Comparison of ENCODE assay signal across 7 mouse cellular contexts in genomic region chr5:123572357-123573186, GRCm38 (mm10). TPM values are rescaled to one million over a fixed set of nuclear protein-coding genes. Genes with fewer than 3 reads are reported as not detected.
DNase-seq lines count a peak whose midpoint lies in the region; ATAC-seq lines count a peak whose summit lies in the region.

TSS of gene Vps33a (minus strand) at chr5:123573038.

- peak; percentile 92 for ATAC-seq in embryonic facial prominence, embryonic 12.5 days (ENCODE audit: insufficient number of reproducible peaks, insufficient read depth, low FRiP score, low TSS enrichment)
- peak; percentile 87 for ATAC-seq in limb, embryonic 11.5 days (ENCODE audit: insufficient number of reproducible peaks, low FRiP score, low TSS enrichment, low read depth)
- peak; percentile 92 for ATAC-seq in midbrain, embryonic 14.5 days (ENCODE audit: low FRiP score, low TSS enrichment)

- 0 out of 2 replicates have a peak within 1 kb of the TSS, but pooled peaks have one; percentile 46 for H3K27ac ChIP-seq in embryonic facial prominence, embryonic 12.5 days
- H3K27ac ChIP-seq in limb, embryonic 11.5 days (replicated peaks; ENCODE audit: low read depth, low read length): no peak within 1 kb of the TSS
- H3K27ac ChIP-seq in midbrain, embryonic 14.5 days (replicated peaks; ENCODE audit: low read depth, low read length): peak within 1 kb of the TSS; percentile 84

- H3K27me3 ChIP-seq in embryonic facial prominence, embryonic 12.5 days: no peaks in the 10 kb centered on the region
- no peaks in the 10 kb centered on the region for H3K27me3 ChIP-seq in limb, embryonic 11.5 days (ENCODE audit: control insufficient read depth, insufficient read depth, low read length)
- H3K27me3 ChIP-seq in midbrain, embryonic 14.5 days (ENCODE audit: control insufficient read depth, insufficient read depth, low read length): no peaks in the 10 kb centered on the region

- peak within 1 kb of the TSS; percentile 68 for H3K9ac ChIP-seq in embryonic facial prominence, embryonic 12.5 days
- H3K9ac ChIP-seq in limb, embryonic 11.5 days (ENCODE audit: low read length): peak within 1 kb of the TSS; percentile 74
- peak within 1 kb of the TSS; percentile 80 for H3K9ac ChIP-seq in midbrain, embryonic 14.5 days (replicated peaks; ENCODE audit: low read length)

- peak within 1 kb of the TSS; percentile 97 for H3K4me3 ChIP-seq in embryonic facial prominence, embryonic 12.5 days
- peak within 1 kb of the TSS; percentile 87 for H3K4me3 ChIP-seq in limb, embryonic 11.5 days (ENCODE audit: low read depth, low read length)
- H3K4me3 ChIP-seq in midbrain, embryonic 14.5 days (replicated peaks; ENCODE audit: low read depth, low read length): peak within 1 kb of the TSS; percentile 98

- DNase-seq in adrenal gland, postnatal 25 days: peak; percentile 98
- peak; percentile 100 for DNase-seq in heart, adult 11 months
- peak; percentile 98 for DNase-seq in kidney, adult 18-20 months
- peak; percentile 100 for DNase-seq in limb, embryonic 11.5 days (ENCODE audit: low spot score)
- peak; percentile 100 for DNase-seq in midbrain, embryonic 14.5 days
- DNase-seq in spleen, adult 18-20 months: peak; percentile 96 to 97

- H3K36me3 ChIP-seq in embryonic facial prominence, embryonic 12.5 days: peaks cover 40% of the 10 kb centered on the region
- no peaks in the 10 kb centered on the region; the same call in 1 of the 2 replicates for H3K36me3 ChIP-seq in limb, embryonic 11.5 days (ENCODE audit: control insufficient read depth, insufficient read depth, low read length)
- peaks cover 38% of the 10 kb centered on the region for H3K36me3 ChIP-seq in midbrain, embryonic 14.5 days (ENCODE audit: control insufficient read depth, insufficient read depth, low read length)

- peak within 1 kb of the TSS; percentile 79 for H3K4me2 ChIP-seq in embryonic facial prominence, embryonic 12.5 days (replicated peaks)
- peak within 1 kb of the TSS; percentile 76 for H3K4me2 ChIP-seq in limb, embryonic 11.5 days (ENCODE audit: low read depth, severe bottlenecking)
- peak within 1 kb of the TSS; percentile 86 for H3K4me2 ChIP-seq in midbrain, embryonic 14.5 days (ENCODE audit: low read length)

- WGBS in embryonic facial prominence, embryonic 12.5 days: under 1% methylated on average over 54 of the region's 54 CpGs
- WGBS in limb, embryonic 11.5 days: under 1% methylated on average over 54 of the region's 54 CpGs
- under 1% methylated on average over 54 of the region's 54 CpGs for WGBS in midbrain, embryonic 14.5 days

- H3K4me1 ChIP-seq in embryonic facial prominence, embryonic 12.5 days: peaks cover 6% of the 10 kb centered on the region
- no peaks in the 10 kb centered on the region for H3K4me1 ChIP-seq in limb, embryonic 11.5 days (ENCODE audit: control insufficient read depth, insufficient read depth, low read length)
- H3K4me1 ChIP-seq in midbrain, embryonic 14.5 days (ENCODE audit: control insufficient read depth, insufficient read depth, low read length): peaks cover 5% of the 10 kb centered on the region; the same call in 1 of the 2 replicates

- H3K9me3 ChIP-seq in embryonic facial prominence, embryonic 12.5 days: no peaks in the 10 kb centered on the region
- H3K9me3 ChIP-seq in limb, embryonic 11.5 days (ENCODE audit: control insufficient read depth, low read length): no peaks in the 10 kb centered on the region
- no peaks in the 10 kb centered on the region for H3K9me3 ChIP-seq in midbrain, embryonic 14.5 days (ENCODE audit: control insufficient read depth, low read length)

RNA-seq across cellular contexts. Expression of gene Vps33a, which starts in this region (rescaled TPM):
- 40.2 and 51.5 TPM in 2 replicates for total RNA-seq in adrenal gland, postnatal 25 days (2021)
- 26.8 and 27.4 TPM in 2 replicates for polyA plus RNA-seq in embryonic facial prominence, embryonic 12.5 days (2016; fragmentation: Nextera tagmentation; extraction: Ambion mirVana)
- polyA plus RNA-seq in limb, embryonic 11.5 days (2014; fragmentation: Nextera tagmentation; extraction: Ambion mirVana): 28.4 and 29.0 TPM in 2 replicates
- 41.9 and 54.9 TPM in 2 replicates for polyA plus RNA-seq in midbrain, embryonic 14.5 days (2014; fragmentation: Nextera tagmentation; extraction: Ambion mirVana)
